Mouse (Mus musculus): Measurements from ENCODE around the gene Usp34.

- TF ChIP-seq POLR2A (IDR thresholded peaks at IDR 0.05; ENCODE audit: low read depth, low read length) (no peak), CTCF (IDR thresholded peaks at IDR 0.05; ENCODE audit: borderline replicate concordance, insufficient read depth, low read length) (no peak)
Measured at GRCm38 (mm10) chr11:23260186-23260585, 46.5 kb upstream of the Usp34 start.
